Mouse (Mus musculus) granulocyte monocyte progenitor cell, adult 5-6 weeks (primary cell): Measurements from ENCODE around the gene Otud4. TPM values are rescaled to one million over a fixed set of nuclear protein-coding genes. Genes with fewer than 3 reads are reported as not detected.

Experiments
- total RNA-seq, 2 experiments: library from RNA; stranded (forward) in 1 of 2; stranded (reverse) in 1 of 2; fragments of 200-712, 200-1000 nt in 1 of 2; fragments of >200 nt in 1 of 2; fragmentation: Nextera tagmentation in 1 of 2; gene quantifications; 2 replicates each; pipeline ENCODE4 v1.2.3; 2014 to 2017

Gene Otud4
- total RNA-seq, 2 experiments from 2014 or later: 70.8 to 77.1 TPM

Other genes starting within 250 kb of the Otud4 start
- gene Smad1, start 240.1 kb upstream of the Otud4 start, total RNA-seq (2014; fragmentation: Nextera tagmentation): 13.7 and 18.2 TPM in 2 replicates
- gene Smad1, start 240.1 kb upstream of the Otud4 start, total RNA-seq (2017): 16.4 and 17.3 TPM in 2 replicates
- gene Abce1, start 72.1 kb downstream of the Otud4 start, total RNA-seq (2014; fragmentation: Nextera tagmentation): 163 and 166 TPM in 2 replicates
- gene Abce1, start 72.1 kb downstream of the Otud4 start, total RNA-seq (2017): 208 and 248 TPM in 2 replicates
- gene Anapc10, start 72.2 kb downstream of the Otud4 start, total RNA-seq (2014; fragmentation: Nextera tagmentation): 16.7 and 18.7 TPM in 2 replicates
- 13.5 and 15.8 TPM in 2 replicates for gene Anapc10, start 72.2 kb downstream of the Otud4 start, total RNA-seq (2017)